Mouse (Mus musculus) left cerebral cortex, adult 2 months (tissue): Measurements from ENCODE around the gene Lpin2. TPM values are rescaled to one million over a fixed set of nuclear protein-coding genes. Genes with fewer than 3 reads are reported as not detected.

ENCODE experiments used
- DNase-seq, 2 experiments: peaks; one replicate each; pipeline ENCODE4 v3.0.0; 2021 to 2022; ENCODE audit warnings: low spot score in 2 of 2, mixed read lengths in 1 of 2; ENCODE audit errors: extremely low spot score in 1 of 2
- H3K27ac ChIP-seq: fragments of 200-600 bp; 2 replicates; pipeline ENCODE4 v1.8.1; 2022
- H3K4me3 ChIP-seq: fragments of 200-600 bp; 2 replicates; pipeline ENCODE4 v1.8.1; 2022
- CTCF ChIP-seq: fragments of 200-600 bp; IDR thresholded peaks from 2 replicates; pipeline ENCODE4 v1.8.1; 2022; ENCODE audit warnings: antibody characterized with exemption, mild to moderate bottlenecking, moderate library complexity
- intact Hi-C: fragments of 180-260 bp; cut with DNase I; formaldehyde crosslinking; loops from one replicate; pipeline ENCODE4 v1.15.1; 2025
- total RNA-seq, 2 experiments: library from RNA; stranded (reverse); gene quantifications; 2 replicates each; pipeline ENCODE4 v1.2.3; 2021

The Lpin2 gene
- total RNA-seq, 2 experiments from 2014 or later: 85.2 to 86.5 TPM

GRCm38 (mm10) chr17:71207268-71207667, 24.9 kb downstream of the Lpin2 start:
- H3K4me3 ChIP-seq: no peak overlapping the region
- TF ChIP-seq CTCF: no peak
- intact Hi-C loops: no loop called here
- no peak for DNase-seq
- H3K27ac ChIP-seq: no peak overlapping the region

- Histone ChIP-seq H3K4me3 (no peak overlapping the region), H3K27ac (no peak overlapping the region)
- intact Hi-C loops: no loop called here
- TF ChIP-seq CTCF: no peak
- no peak for DNase-seq
Measured at GRCm38 (mm10) chr17:71208376-71208775, 26.0 kb downstream of the Lpin2 start.

GRCm38 (mm10) chr17:71208921-71209320, 26.6 kb downstream of the Lpin2 start:
- no peak overlapping the region for H3K27ac ChIP-seq
- DNase-seq: no peak
- intact Hi-C loops: no loop called here
- H3K4me3 ChIP-seq: no peak overlapping the region
- TF ChIP-seq CTCF: no peak; the same call in 1 of the 2 replicates

GRCm38 (mm10) chr17:71209936-71210335, 27.6 kb downstream of the Lpin2 start:
- Histone ChIP-seq H3K4me3 (no peak overlapping the region), H3K27ac (no peak overlapping the region)
- no peak for DNase-seq
- intact Hi-C loops: no loop called here
- no peak for TF ChIP-seq CTCF

- DNase-seq: no peak
- intact Hi-C loops: no loop called here
- TF ChIP-seq CTCF: no peak
- no peak overlapping the region for H3K27ac ChIP-seq
- H3K4me3 ChIP-seq: no peak overlapping the region
Measured at GRCm38 (mm10) chr17:71211962-71212646, 29.7 kb downstream of the Lpin2 start.

- intact Hi-C loops: no loop called here
- H3K4me3 ChIP-seq: no peak overlapping the region
- no peak for TF ChIP-seq CTCF
- no peak overlapping the region for H3K27ac ChIP-seq
- DNase-seq: no peak
Measured at GRCm38 (mm10) chr17:71213666-71214065, 31.3 kb downstream of the Lpin2 start.

- intact Hi-C loops: no loop called here
- H3K4me3 ChIP-seq: no peak overlapping the region
- no peak for DNase-seq
- no peak for TF ChIP-seq CTCF
- H3K27ac ChIP-seq: no peak overlapping the region
Measured at GRCm38 (mm10) chr17:71214514-71215240, 32.3 kb downstream of the Lpin2 start.

- TF ChIP-seq CTCF: no peak
- no peak for DNase-seq
- intact Hi-C loops: no loop called here
Measured at GRCm38 (mm10) chr17:71215241-71215839, 33.0 kb downstream of the Lpin2 start.

GRCm38 (mm10) chr17:71216263-71216662, 33.9 kb downstream of the Lpin2 start:
- H3K4me3 ChIP-seq: no peak overlapping the region
- no peak overlapping the region for H3K27ac ChIP-seq
- no peak for DNase-seq
- TF ChIP-seq CTCF: no peak
- intact Hi-C loops: no loop called here

More at GRCm38 (mm10) chr17:71215241-71215839, 33.0 kb downstream of the Lpin2 start:
- H3K4me3 ChIP-seq: no peak overlapping the region
- H3K27ac ChIP-seq: no peak overlapping the region

GRCm38 (mm10) chr17:71217111-71217685, 34.8 kb downstream of the Lpin2 start:
- no peak for TF ChIP-seq CTCF
- intact Hi-C loops: no loop called here
- Histone ChIP-seq H3K4me3 (no peak overlapping the region), H3K27ac (no peak overlapping the region)
- no peak for DNase-seq

GRCm38 (mm10) chr17:71221383-71221782, 39.0 kb downstream of the Lpin2 start:
- TF ChIP-seq CTCF: no peak

GRCm38 (mm10) chr17:71223676-71224075, 41.3 kb downstream of the Lpin2 start:
- H3K4me3 ChIP-seq: no peak overlapping the region
- intact Hi-C loops: no loop called here
- H3K27ac ChIP-seq: no peak overlapping the region
- DNase-seq: no peak
- no peak for TF ChIP-seq CTCF

More at GRCm38 (mm10) chr17:71221383-71221782, 39.0 kb downstream of the Lpin2 start:
- DNase-seq: no peak
- intact Hi-C loops: no loop called here
- H3K27ac ChIP-seq: no peak overlapping the region
- H3K4me3 ChIP-seq: no peak overlapping the region
